Mouse (Mus musculus) layer of hippocampus, adult 8-10 months (tissue): ENCODE measurements around the gene Lrrc57. TPM values are rescaled to one million over a fixed set of nuclear protein-coding genes. Genes with fewer than 3 reads are reported as not detected.

Experiments used
- DNase-seq, 2 experiments: peaks; one replicate each; pipeline ENCODE4 v3.0.0; 2022; ENCODE audit warnings: low spot score in 2 of 2
- total RNA-seq, 4 experiments: library from RNA; stranded (reverse); gene quantifications; 2 replicates each; pipeline ENCODE4 v1.2.4; 2022

The Lrrc57 gene
- total RNA-seq: 10 to 100 TPM; 25.7 to 36.2 (median 33.4) TPM

- DNase-seq: peak; percentile 85 to 88
Measured at GRCm38 (mm10) chr2:120608830-120609723, at the start of gene Lrrc57, which contains the start of gene Haus2. Lrrc57 (minus strand) TSS chr2:120609520. Haus2 (plus strand) TSS chr2:120609383.

GRCm38 (mm10) chr2:120658486-120658885, 49.2 kb upstream of the Lrrc57 start:
- no peak for DNase-seq

GRCm38 (mm10) chr2:120656711-120657110, 47.4 kb upstream of the Lrrc57 start:
- DNase-seq: no peak

- no peak for DNase-seq
Measured at GRCm38 (mm10) chr2:120655905-120656304, 46.6 kb upstream of the Lrrc57 start.

GRCm38 (mm10) chr2:120654693-120655092, 45.4 kb upstream of the Lrrc57 start:
- DNase-seq: no peak

GRCm38 (mm10) chr2:120652925-120653284, 43.6 kb upstream of the Lrrc57 start:
- DNase-seq: no peak

GRCm38 (mm10) chr2:120652256-120652924, 43.1 kb upstream of the Lrrc57 start:
- DNase-seq: no peak

GRCm38 (mm10) chr2:120646777-120647176, 37.5 kb upstream of the Lrrc57 start:
- no peak for DNase-seq

- peak in 1 of 2 experiments; percentile 24 for DNase-seq
Measured at GRCm38 (mm10) chr2:120643836-120644235, 34.5 kb upstream of the Lrrc57 start.

GRCm38 (mm10) chr2:120640835-120641234, 31.5 kb upstream of the Lrrc57 start:
- no peak for DNase-seq

GRCm38 (mm10) chr2:120631957-120632356, 22.6 kb upstream of the Lrrc57 start:
- DNase-seq: no peak

- DNase-seq: no peak
Measured at GRCm38 (mm10) chr2:120631521-120631920, 22.2 kb upstream of the Lrrc57 start.

GRCm38 (mm10) chr2:120630655-120631054, 21.3 kb upstream of the Lrrc57 start:
- no peak for DNase-seq

GRCm38 (mm10) chr2:120630246-120630645, 20.9 kb upstream of the Lrrc57 start:
- DNase-seq: no peak

GRCm38 (mm10) chr2:120628886-120629735, 19.8 kb upstream of the Lrrc57 start, which contains the start of gene Stard9:
Stard9 (plus strand) TSS chr2:120629121.
- peak; percentile 97 to 98 for DNase-seq

GRCm38 (mm10) chr2:120628076-120628865, 19.0 kb upstream of the Lrrc57 start:
- DNase-seq: no peak

GRCm38 (mm10) chr2:120622920-120623319, 13.6 kb upstream of the Lrrc57 start:
- DNase-seq: no peak

- DNase-seq: no peak
Measured at GRCm38 (mm10) chr2:120619538-120619937, 10.2 kb upstream of the Lrrc57 start.

- no peak for DNase-seq
Measured at GRCm38 (mm10) chr2:120616279-120617163, 7.2 kb upstream of the Lrrc57 start.
